Mouse (Mus musculus): ENCODE measurements at regions not wholly inside any gene's neighbourhood (a gene's known extent, or its start where the extent isn't known, plus 50 kb on each side); places are given as distances from the start of the nearest gene placed in this dataset.

DNA sequence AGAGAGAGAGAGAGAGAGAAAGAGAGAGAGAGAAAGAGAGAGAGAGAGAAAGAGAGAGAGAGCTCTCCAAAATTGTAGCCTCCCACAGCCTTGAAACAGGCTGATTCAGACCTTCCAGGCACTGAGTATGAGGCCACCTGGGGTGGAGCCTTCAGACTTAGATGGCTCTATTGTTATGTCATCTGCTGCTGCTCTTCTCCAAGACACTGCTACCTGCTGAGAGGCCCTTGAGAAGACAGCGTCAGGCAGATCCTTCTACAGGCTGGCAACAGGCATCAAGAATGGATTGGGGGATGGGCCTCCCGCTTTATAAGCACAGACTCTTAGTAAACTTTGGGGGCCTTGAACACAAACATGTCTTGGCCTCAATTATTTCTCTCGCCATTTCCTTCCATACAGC is 1340.9 kb upstream of the Adgrl3 start:
- no peak for DNase-seq (ENCODE audit: low read depth)

DNA sequence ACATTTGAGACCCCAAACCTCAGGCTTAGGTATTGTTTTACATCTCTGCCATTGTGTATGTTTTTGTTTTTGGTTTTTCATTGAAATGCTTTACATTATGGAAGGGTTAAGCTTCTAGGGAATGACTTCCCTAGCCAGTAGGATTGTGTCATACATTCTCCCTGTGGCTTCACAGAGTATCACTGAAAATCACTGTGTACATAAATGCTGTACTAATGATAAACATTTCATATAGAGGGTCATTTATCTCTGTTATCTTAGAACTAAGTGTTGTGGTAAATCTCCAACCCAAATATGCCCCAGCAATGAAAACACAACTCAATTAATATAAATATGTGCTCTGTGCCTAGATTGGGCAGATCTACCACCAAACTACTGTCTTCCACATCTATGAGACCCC is 1339.6 kb upstream of the Adgrl3 start:
- no peak for DNase-seq (ENCODE audit: low read depth)

DNA sequence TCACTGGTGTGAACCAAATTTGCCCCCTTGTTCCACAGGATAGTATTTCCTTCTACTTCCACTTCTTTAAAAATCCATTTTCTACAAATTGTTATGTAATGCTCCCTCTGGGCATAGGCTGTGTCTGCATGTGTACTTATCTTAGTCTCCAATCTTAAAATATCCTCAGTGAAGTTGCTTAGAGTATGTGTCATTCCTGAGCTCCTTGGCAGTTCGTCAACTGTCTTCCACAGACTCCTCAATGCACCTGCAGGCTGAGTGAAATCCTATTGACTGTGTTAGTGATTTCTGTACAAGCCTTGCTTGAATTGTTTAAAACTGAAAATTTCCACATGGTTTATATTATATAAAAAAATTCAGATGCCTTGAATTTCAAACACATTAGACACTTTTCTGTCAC is 1313.3 kb upstream of the Adgrl3 start:
- no peak for DNase-seq (ENCODE audit: low read depth)

DNA sequence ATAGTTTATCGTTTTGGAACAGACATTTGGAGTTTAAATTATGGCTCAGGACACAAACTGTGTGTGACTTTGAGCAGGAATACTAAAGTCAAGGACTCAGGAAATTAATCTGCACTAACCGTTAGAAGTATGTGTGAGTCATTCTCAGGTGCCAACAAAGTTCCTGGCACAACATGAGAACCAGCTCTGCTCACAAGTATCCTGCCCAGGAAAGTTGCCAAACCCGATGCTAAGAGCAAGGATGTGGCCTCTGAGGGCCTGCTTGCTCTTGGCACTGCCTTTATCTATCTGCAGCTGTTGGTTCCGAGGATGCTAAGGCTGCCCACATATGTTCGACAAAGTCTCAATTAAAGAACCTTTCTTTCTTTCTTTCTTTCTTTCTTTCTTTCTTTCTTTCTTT is 1285.1 kb upstream of the Adgrl3 start:
- DNase-seq (ENCODE audit: low read depth) = peak; percentile 9

DNA sequence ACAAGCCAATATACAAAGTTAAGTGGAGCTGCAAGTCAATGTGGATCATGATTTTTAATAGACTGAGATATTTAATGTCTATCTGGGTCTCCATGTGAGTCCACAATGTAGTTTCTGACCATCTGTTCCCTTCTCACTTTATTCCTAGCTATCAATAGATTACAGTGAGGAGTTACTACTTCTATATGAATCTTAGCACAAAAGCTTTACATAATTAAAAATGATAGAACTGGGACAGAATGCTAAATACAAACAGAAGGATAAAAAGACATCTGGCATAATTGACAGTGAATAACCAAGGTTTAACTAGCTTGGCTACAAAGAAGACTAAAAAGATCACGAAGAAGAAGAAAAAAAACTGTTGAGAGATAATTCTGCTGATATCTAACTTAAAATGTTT is 1235.5 kb upstream of the Adgrl3 start:
- DNase-seq (ENCODE audit: low read depth) = no peak

DNA sequence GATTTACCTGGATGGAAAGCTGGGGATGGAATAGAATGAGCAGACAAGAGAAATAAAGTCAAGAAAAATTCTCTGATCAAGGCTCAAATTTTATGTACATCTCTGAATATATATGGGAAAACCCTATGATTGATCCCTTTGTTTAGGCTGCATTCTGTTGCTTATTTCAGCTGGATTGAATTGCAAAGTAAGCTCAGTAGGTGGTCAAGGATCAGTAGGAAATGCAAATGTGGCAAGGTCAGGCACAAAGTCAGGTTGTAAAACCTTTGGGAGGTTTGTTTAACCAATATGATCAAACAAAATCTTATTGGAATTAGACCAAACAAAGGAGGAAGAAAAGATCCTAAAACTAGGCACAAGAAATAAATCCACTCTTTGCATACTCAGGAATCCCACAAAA is 1193.4 kb upstream of the Adgrl3 start:
- DNase-seq (ENCODE audit: low read depth) = no peak

DNA sequence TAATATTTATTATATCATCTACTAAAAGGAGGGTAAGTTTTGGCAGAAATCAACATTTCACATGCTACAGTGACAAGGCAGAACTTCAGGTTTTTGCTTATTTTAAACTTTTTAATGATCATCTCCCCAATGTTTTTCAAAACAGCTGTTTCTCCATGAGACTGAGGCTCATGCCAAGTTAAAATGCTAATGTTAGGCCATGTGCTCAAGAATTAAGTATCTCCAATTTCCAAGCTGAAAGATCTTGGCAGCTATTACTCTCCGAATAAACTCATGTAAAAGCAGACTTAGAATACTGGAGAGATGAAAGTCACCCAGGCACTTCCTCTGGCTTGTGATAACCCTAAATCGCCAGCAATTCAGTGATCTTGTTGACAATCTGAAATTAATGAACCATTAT is 1173.5 kb upstream of the Adgrl3 start:
- no peak for DNase-seq (ENCODE audit: low read depth)

DNA sequence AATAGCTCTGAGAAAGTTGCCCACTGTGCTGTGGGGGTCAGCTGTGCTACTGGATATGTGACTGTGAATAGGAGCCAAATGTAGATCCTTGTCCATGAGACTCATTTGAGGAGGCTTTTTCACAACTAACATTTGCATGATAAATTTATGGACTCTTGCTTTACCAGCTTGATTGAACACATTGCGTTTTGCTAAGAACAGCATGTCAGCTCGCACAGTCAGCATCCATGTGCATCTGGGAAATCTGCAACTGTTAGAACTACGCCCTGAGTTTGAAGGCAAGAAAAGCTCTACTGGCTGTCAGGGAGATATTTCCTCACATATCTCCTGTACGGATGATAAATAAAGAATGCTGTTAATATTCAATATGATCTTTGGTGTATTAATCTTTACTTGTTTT is 1164.1 kb upstream of the Adgrl3 start:
- DNase-seq (ENCODE audit: low read depth) = no peak

DNA sequence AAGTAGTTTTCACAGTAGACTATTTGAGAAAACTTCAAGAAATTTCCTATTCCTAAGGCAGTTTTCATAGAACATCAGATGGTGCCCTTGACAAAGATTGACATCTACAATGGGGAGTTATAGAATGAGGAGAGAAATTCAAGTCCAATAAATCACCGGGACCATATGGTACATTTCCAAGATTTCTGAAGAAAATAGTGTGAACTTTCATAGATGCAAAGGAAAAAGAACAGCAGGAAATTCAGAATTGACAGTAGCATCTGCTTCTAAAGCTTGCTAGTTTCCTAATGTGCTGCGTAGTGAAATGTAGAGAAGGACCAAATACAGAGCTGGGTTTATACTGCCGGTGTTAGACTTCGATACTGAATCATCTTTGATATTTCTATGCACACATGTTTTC is 1119.2 kb upstream of the Adgrl3 start:
- DNase-seq (ENCODE audit: low read depth) = no peak

DNA sequence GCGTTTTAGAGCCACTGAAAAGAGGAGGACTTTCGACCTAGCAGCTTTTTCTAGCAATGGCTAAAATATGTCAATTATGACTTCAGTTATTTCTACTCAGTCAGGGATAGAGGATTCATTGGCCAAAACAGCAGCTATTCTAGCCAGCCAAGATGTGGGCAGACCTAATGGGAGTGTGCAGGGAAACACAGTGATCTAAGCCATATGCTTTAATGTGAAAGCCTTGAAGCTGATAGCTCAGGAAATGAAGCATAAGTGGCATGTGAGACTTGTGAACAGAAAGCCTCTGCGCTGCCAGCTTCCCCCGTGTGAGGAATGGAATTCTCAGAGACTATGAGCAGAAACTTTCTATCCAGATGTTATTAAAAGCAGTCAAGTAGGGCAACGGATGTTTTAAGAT is 1114.6 kb upstream of the Adgrl3 start:
- DNase-seq (ENCODE audit: low read depth) = no peak

Data from NIH3T3 (cell line).